Mouse (Mus musculus): ENCODE measurements around the gene Txlna.

Txlna gene

DNA sequence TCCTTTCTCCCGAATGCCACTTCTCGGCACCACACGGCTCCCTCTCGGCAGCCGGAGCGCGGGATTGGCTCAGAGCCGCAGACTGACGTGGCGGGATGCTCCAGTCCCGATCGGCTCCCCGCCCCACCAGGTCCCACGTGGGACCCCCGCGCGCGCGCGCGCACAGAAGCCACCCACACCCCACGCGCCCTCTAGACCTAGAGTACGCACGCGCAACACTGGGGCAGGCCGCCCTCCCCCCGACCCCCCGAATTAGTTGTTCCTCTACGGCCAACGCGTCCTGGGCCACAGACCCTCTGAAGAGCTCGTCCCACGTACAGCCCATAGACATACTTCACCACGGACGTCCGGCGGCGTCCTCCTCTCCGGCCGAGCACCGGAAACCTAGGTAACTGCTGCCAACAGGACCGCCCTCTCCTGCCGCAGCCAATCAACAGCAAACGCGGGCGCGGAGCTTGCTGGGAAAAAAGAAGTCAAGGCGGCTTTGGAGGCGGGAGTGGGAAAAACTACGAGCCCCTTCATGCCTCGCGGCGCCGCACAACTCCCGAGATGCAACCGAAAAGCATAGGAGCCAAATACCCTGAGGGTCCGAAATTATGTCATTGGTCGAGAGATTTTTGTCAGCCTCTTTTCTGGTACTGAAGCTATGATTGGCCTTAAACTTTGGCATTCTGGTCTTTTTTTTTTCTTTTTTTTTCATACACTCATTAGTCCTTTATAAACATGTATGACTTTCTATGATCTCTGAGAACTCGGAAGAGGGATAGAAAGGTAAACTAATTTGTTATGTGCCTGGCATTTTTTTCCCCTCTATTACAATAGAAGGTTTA is at the start of gene Txlna:
Gene Txlna, minus strand, starts transcription at position 428 of the 830 bp plus-strand sequence.
- in situ Hi-C loops (cut with MboI; ENCODE audit: low sequenced_read_pairs) = no loop called here

DNA sequence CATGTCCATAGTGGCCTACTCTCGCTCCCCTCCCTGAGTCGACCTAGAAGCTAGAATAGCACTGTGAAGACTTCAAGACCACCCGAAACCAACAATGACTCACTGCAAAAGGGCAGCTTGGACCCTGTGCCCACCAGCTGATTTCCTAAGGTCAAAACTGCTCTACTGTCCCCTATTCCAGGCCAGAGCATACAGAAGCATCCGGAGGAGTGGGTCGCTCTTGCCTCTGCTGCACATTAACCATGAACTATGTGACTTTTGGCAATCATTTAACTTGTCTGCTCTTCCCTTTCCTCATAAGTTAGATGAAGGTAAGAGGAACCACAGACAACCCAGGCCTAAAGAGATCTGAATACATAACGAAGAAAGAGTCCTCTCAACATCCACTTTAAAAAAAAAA is 43.7 kb upstream of the Txlna start:
- in situ Hi-C loops (cut with MboI; ENCODE audit: low sequenced_read_pairs) = no loop called here

DNA sequence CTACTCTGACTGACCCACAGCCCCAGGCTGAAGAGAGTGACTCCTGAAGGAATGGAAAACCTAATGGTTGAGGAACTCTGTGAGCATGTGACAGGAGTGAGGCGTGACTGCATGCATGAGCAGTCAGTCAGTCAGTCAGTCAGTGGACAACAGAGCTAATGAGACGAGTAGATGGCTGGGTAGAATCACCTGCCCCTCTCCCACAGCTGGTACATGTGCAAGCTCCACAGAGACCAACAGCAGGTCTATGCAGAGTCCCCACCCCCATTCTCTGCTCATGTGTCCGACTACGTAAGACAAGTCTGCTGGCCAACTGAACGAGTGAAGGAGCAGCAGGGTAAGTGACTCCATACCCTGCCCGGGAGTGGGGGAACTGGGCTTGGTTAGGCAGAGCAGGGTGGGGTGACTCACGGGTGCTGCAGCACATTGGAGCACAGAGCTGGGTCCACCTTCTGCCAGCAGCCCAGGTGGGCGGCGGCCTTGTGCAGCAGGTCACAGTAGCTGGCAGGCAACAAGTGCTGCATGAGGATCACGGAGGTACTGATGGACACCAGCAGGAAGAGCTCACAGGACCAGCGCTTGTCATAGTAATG is 43.1 kb upstream of the Txlna start:
- in situ Hi-C loops (cut with MboI; ENCODE audit: low sequenced_read_pairs) = no loop called here

DNA sequence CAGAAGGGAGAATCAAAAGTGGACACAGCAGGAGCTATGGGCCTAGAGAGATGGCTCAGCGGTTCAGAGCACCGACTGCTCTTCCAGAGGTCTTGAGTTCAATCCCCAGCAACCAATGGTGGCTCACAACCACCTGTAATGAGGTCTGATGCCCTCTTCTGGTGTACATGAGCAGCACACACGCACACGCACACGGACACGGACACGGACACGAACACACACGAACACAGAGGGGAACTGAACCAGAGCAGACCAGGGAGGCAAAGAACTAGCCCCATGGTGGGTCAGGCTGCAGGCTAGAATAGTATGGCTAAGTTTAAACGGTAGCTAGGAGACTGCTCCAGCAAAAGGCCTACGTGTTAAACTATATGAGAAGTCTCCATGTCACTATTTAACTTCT is 41.0 kb upstream of the Txlna start:
- in situ Hi-C loops (cut with MboI; ENCODE audit: low sequenced_read_pairs) = no loop called here

- in situ Hi-C loops (cut with MboI; ENCODE audit: low sequenced_read_pairs) = no loop called here
These were observed 32.1 kb upstream of the Txlna start for GRCm38 (mm10) chr4:129672878-129673449.

- in situ Hi-C loops (cut with MboI; ENCODE audit: low sequenced_read_pairs) = no loop called here
These were observed 31.4 kb upstream of the Txlna start, which contains the start of gene Kpna6 for GRCm38 (mm10) chr4:129672083-129672877. TSS of gene Kpna6 (minus strand) at chr4:129672767.

- in situ Hi-C loops (cut with MboI; ENCODE audit: low sequenced_read_pairs) = no loop called here
These were observed 30.7 kb upstream of the Txlna start for GRCm38 (mm10) chr4:129671491-129672082.

DNA sequence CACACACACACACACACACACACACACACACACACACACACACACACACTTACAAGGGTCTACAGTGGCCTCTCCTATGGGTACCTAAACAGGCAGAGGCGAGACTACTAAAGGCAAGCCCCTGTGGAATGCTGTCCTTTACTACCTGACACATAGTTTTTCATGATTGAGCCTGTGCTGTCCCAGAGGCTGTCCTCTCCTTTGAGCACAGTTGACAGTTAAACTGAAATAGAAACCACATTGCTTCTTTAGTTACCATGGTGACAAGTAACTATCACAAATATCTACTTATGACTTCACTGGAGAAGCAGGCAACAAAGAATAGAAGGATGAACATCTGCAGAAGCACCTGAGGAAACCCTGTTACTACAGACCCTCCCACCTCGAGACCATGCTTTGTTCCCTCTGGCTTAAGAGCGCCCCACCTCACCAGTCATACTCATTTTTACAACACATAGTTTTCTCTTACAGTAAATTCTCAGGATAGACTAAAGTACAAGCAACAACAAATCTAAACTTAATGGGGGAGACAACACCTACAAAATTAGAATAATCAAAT is 21.5 kb upstream of the Txlna start:
- in situ Hi-C loops (cut with MboI; ENCODE audit: low sequenced_read_pairs) = no loop called here

GRCm38 (mm10) chr4:129661584-129661983 is 20.7 kb upstream of the Txlna start:
- in situ Hi-C loops (cut with MboI; ENCODE audit: low sequenced_read_pairs) = no loop called here

- in situ Hi-C loops (cut with MboI; ENCODE audit: low sequenced_read_pairs) = no loop called here
These were observed 13.9 kb upstream of the Txlna start for GRCm38 (mm10) chr4:129654770-129655169.

DNA sequence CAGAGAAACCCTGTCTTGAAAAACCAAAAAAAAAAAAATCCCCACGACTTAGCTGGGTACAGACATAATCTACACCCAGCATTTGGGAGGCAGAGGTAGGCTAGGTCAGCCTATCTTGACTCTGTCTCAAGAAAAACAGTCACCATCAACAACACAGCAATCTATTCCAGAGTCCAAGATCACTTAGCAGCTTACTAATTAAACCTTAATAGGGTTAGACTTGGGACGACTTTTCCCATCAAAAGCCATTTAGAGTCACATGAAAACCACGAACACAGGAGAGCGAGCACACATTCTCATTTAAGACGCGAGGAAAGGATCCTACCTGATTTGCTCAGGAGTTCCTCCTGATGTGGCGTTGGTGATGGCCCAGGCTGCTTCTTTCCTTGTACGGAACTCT is 9.5 kb upstream of the Txlna start:
- in situ Hi-C loops (cut with MboI; ENCODE audit: low sequenced_read_pairs) = no loop called here

- in situ Hi-C loops (cut with MboI; ENCODE audit: low sequenced_read_pairs) = no loop called here
These were observed 7.8 kb upstream of the Txlna start for GRCm38 (mm10) chr4:129648656-129649055.

GRCm38 (mm10) chr4:129645204-129645603 is 4.3 kb upstream of the Txlna start:
- in situ Hi-C loops (cut with MboI; ENCODE audit: low sequenced_read_pairs) = no loop called here

DNA sequence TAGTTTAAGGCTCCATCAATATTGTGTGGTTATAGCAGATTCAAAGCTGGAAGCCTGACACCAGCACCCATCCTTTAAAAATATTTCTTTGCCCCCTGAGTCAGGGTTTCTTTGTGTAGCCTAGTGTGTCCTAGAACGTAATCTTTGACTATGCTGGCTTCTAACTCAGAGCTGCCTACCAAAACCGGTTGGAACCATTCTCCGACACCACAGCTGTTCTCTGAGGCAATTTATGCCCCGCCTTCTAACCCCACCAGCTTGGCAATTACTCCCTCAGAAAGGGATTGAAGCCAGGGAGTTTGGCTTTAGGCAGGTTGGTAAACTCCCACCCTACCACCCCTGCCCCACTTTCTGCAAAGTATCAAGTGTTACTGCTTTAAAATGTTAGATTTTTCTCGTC is 891 bp upstream of the Txlna start:
- in situ Hi-C loops (cut with MboI; ENCODE audit: low sequenced_read_pairs) = no loop called here

DNA sequence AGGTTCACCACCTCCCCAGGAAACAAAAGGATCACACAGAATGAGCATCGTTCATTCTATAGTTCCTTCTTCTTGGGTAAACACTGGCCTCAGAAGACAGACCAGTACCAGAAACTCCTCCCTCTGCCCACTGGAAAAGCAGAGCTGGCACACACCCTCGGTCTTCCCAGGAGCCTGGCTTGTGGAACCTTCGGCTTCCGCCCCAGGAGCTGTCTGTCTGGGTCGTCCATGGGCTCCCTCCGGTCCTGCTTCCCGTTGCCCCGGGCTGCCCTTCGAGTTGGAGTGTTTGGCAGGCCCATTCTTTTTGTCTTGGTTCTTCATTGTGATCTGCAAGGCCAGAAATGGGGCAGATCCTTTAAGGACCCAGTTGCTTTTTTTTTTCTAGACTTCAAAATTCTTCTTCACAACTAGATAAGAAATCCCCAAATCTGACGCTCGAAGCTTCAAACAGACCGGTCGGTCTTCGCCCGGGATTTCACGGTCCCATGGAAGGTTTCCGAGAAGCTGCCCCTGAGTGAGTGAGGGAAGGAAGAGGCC is 696 bp downstream of the Txlna start:
- in situ Hi-C loops (cut with MboI; ENCODE audit: low sequenced_read_pairs) = no loop called here

GRCm38 (mm10) chr4:129639221-129639620 is 1.6 kb downstream of the Txlna start:
- in situ Hi-C loops (cut with MboI; ENCODE audit: low sequenced_read_pairs) = no loop called here

- in situ Hi-C loops (cut with MboI; ENCODE audit: low sequenced_read_pairs) = no loop called here
These were observed 7.0 kb downstream of the Txlna start for GRCm38 (mm10) chr4:129633852-129634251.

GRCm38 (mm10) chr4:129631867-129632266 is 9.0 kb downstream of the Txlna start:
- in situ Hi-C loops (cut with MboI; ENCODE audit: low sequenced_read_pairs) = no loop called here

DNA sequence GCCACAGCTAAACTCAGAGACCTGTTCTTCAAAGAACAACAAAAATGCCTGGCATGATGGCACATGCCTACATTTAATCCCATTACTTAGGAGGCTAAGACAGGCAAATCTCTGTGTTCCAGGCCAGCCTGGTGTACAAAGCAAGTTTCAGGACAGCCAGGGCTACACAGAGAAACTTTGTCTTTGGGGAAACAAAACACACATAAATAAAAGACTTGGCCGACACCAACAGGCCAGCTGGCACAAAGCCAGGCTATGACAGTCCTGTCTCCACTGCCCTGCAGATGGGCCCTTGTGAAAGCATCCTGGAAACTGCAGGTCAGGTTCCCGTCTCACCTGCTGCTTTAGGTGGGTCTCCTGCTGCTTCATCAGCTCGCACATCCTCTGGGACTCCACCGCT is 9.9 kb downstream of the Txlna start:
- in situ Hi-C loops (cut with MboI; ENCODE audit: low sequenced_read_pairs) = no loop called here

GRCm38 (mm10) chr4:129626035-129626434 is 14.8 kb downstream of the Txlna start:
- in situ Hi-C loops (cut with MboI; ENCODE audit: low sequenced_read_pairs) = no loop called here

Measured in CH12F3 (cell line).